Mouse (Mus musculus): ENCODE data around the gene Pagr1b. TPM values are rescaled to one million over a fixed set of nuclear protein-coding genes. Genes with fewer than 3 reads are reported as not detected.
A peak's percentile ranks its signal among the peaks of the same experiment; 100 is the strongest.

Gene Pagr1b
- total and polyA plus RNA-seq, 3 experiments = 0.30 to 6.6 TPM; not detected in 1

DNA sequence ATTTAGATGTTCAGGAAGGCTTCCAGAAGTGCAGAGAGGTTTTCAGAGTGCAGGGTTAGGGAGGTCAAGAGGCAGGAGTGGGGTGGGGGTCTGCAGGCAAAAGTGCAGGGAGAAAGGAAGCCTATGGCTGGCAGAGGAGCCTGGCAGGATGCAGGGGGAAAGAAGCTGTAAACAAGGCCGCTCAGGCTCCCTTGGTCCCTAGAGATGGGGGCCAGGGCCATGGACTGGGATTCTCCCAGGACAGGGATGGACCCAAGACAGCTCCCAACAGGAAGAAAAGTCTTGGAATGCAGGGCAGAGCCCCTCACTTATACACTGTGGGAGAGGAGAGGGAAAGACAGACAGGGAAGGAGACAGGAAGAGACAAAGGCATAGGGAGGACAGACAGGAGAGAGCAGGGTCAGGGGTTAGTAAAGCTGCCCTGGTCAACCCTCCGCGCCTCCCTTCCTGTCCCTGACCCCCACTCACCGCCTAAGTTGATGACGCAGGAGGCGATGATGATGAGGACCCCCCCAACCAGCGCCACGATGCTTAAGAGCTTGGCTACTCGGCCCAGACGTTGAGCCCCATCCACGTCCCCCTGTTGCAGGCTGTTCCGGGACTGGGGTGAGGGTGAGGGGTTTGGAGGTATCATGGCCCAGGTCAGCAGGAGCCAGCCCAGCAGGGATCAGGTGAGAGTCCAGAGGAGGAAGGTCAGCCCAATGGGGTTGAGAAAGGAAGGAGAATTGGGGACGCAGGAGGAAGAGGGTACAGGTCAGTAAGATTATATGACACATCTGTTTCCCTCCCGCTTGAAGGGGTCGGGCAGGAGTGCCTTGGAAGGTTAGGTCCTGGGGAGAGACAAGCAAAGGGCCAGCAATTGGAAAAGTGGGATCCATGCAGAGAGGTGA, 2.4 kb upstream of the Pagr1b start:
- H3K79me2 ChIP-seq (replicated peaks; ENCODE audit: control insufficient read depth, extremely low read depth, insufficient read depth, poor library complexity, severe bottlenecking) = peaks cover 10% of the 10 kb centered on the region
- H3K9ac ChIP-seq (ENCODE audit: insufficient read depth, low read depth) = no peak overlapping the region
- peaks cover 19 to 55% of the 10 kb centered on the region in 2 experiments for H3K36me3 ChIP-seq (replicated peaks in 1 of 2; ENCODE audit: control insufficient read depth in 1 of 2, insufficient read depth in 1 of 2, low read length in 1 of 2)
- DNase-seq (ENCODE audit: extremely low read depth) = no peak
- no peak overlapping the region for H3K4me2 ChIP-seq (ENCODE audit: insufficient read depth, low read depth, poor library complexity, severe bottlenecking)
- H3K4me3 ChIP-seq (replicated peaks in 1 of 3; ENCODE audit: low read depth in 2 of 3, low read length in 2 of 3, poor library complexity in 1 of 3) = no peak overlapping the region
- dilution Hi-C loops (cut with MboI; ENCODE audit: extremely low pct_ligation_motif_present, extremely low pct_unique_long_range_greater_than_20kb, low sequenced_read_pairs) = no loop called here
- peaks cover 24 to 70% of the 10 kb centered on the region in 2 experiments for H3K4me1 ChIP-seq (ENCODE audit: control insufficient read depth in 1 of 2, insufficient read depth in 2 of 2)
- H3K27ac ChIP-seq (ENCODE audit: insufficient read depth, low read depth) = no peak overlapping the region
- TF ChIP-seq EP300 (IDR thresholded peaks at IDR 0.05; ENCODE audit: low read length) (no peak), MXI1 (IDR thresholded peaks at IDR 0.05; ENCODE audit: low read depth, low read length) (no peak)
- in situ Hi-C loops (cut with MboI; ENCODE audit: low pct_ligation_motif_present, low pct_unique_long_range_greater_than_20kb, low sequenced_read_pairs) = loop anchor here (5.0 to 10.0 kb wide), 2 partner anchors 56 to 314 kb away; partner anchors contain the start of gene Coro1a
- H3K9me3 ChIP-seq (replicated peaks; ENCODE audit: low read length) = no peaks in the 10 kb centered on the region
- H3K27me3 ChIP-seq (replicated peaks) = no peaks in the 10 kb centered on the region

DNA sequence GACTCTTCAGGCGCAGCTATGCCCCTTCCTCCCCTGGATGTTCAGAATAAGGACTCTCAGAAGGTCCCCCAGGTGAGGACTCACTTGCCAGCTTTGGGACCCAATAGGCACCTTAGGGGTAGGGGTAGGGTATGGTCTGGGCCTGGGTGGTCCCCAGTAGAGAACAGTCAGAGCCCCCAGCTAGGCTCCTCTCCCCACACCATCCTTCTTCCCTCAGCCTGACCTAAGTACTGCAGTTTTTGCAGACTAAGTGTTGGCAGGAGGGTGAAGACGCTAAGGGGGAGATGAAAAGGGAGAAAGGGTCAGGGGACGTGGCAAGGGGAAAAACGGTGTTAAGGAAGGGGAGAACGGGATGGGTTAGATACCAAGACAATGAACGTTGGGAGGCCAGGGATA, 1.7 kb upstream of the Pagr1b start:
- in situ Hi-C loops (cut with MboI; ENCODE audit: low pct_ligation_motif_present, low pct_unique_long_range_greater_than_20kb, low sequenced_read_pairs) = loop anchor here (5.0 to 10.0 kb wide), 2 partner anchors 56 to 313 kb away; partner anchors contain the start of gene Coro1a
- no peak overlapping the region for H3K4me2 ChIP-seq (ENCODE audit: insufficient read depth, low read depth, poor library complexity, severe bottlenecking)
- no peak overlapping the region for H3K27ac ChIP-seq (ENCODE audit: insufficient read depth, low read depth)
- peak overlapping the region; percentile 10; the same call in 1 of the 2 replicates for H3K9ac ChIP-seq (ENCODE audit: insufficient read depth, low read depth)
- TF ChIP-seq PAX5 (IDR thresholded peaks at IDR 0.05; ENCODE audit: low read length) (no peak), ZKSCAN1 (IDR thresholded peaks at IDR 0.05; ENCODE audit: borderline replicate concordance, low read depth, low read length) (no peak), ETS1 (conservative IDR thresholded peaks at IDR 0.05; ENCODE audit: low read depth, low read length) (no peak), HCFC1 (IDR thresholded peaks at IDR 0.05; ENCODE audit: low read depth, low read length) (no peak), CHD2 (IDR thresholded peaks at IDR 0.05; ENCODE audit: low read length) (no peak), POLR2A (IDR thresholded peaks at IDR 0.05; ENCODE audit: low read depth, low read length) (no peak), JUND (conservative IDR thresholded peaks at IDR 0.05; ENCODE audit: low read depth, low read length) (no peak), E2F4 (IDR thresholded peaks at IDR 0.05; ENCODE audit: insufficient replicate concordance, low read depth, low read length) (no peak), JUN (IDR thresholded peaks at IDR 0.05; ENCODE audit: insufficient read depth, low read depth, low read length) (no peak), SIN3A (IDR thresholded peaks at IDR 0.05; ENCODE audit: low read length) (no peak), ZMIZ1 (IDR thresholded peaks at IDR 0.05; ENCODE audit: low read depth, low read length) (no peak), MEF2A (IDR thresholded peaks at IDR 0.05; ENCODE audit: borderline replicate concordance, low read depth, low read length) (no peak), USF2 (conservative IDR thresholded peaks at IDR 0.05; ENCODE audit: low read depth, low read length) (no peak), IRF4 (IDR thresholded peaks at IDR 0.05; ENCODE audit: low read depth, low read length) (no peak), TCF12 (IDR thresholded peaks at IDR 0.05; ENCODE audit: low read depth, low read length) (no peak), MAZ (IDR thresholded peaks at IDR 0.05; ENCODE audit: low read depth, low read length) (no peak), ZC3H11A (IDR thresholded peaks at IDR 0.05; ENCODE audit: low read depth, low read length) (no peak)
- H3K36me3 ChIP-seq (replicated peaks in 1 of 2; ENCODE audit: control insufficient read depth in 1 of 2, insufficient read depth in 1 of 2, low read length in 1 of 2) = peaks cover 13 to 54% of the 10 kb centered on the region in 2 experiments
- no peak for DNase-seq (ENCODE audit: extremely low read depth)
- peaks cover 23 to 70% of the 10 kb centered on the region in 2 experiments; a peak in 3 of 4 replicates for H3K4me1 ChIP-seq (ENCODE audit: control insufficient read depth in 1 of 2, insufficient read depth in 2 of 2)
- dilution Hi-C loops (cut with MboI; ENCODE audit: extremely low pct_ligation_motif_present, extremely low pct_unique_long_range_greater_than_20kb, low sequenced_read_pairs) = no loop called here
- no peak overlapping the region for H3K4me3 ChIP-seq (replicated peaks in 1 of 3; ENCODE audit: low read depth in 2 of 3, low read length in 2 of 3, poor library complexity in 1 of 3)
- no peaks in the 10 kb centered on the region for H3K9me3 ChIP-seq (replicated peaks; ENCODE audit: low read length)
- H3K79me2 ChIP-seq (replicated peaks; ENCODE audit: control insufficient read depth, extremely low read depth, insufficient read depth, poor library complexity, severe bottlenecking) = peaks cover 12% of the 10 kb centered on the region
- H3K27me3 ChIP-seq (replicated peaks) = no peaks in the 10 kb centered on the region

Data from CH12.LX (cell line).